Mouse (Mus musculus) intestine, embryonic 15.5 days (tissue): ENCODE measurements around the gene Ip6k3. TPM values are rescaled to one million over a fixed set of nuclear protein-coding genes. Genes with fewer than 3 reads are reported as not detected.

Experiments used
- ATAC-seq: fragments of 200-750 bp; cut with Nextera tagmentation; 2 replicates; pipeline ENCODE4 v1.8.0; 2017; ENCODE audit warnings: moderate TSS enrichment, moderate library complexity
- H3K27ac ChIP-seq: fragments of 300-500 bp; sonication (generic); 2 replicates; pipeline ENCODE4 v1.5.1; 2015; ENCODE audit warnings: mild to moderate bottlenecking, inconsistent platforms
- H3K27me3 ChIP-seq: fragments of 300-500 bp; sonication (generic); replicated peaks from 2 replicates; pipeline ENCODE4 v1.6.1; 2015; ENCODE audit warnings: inconsistent platforms
- H3K36me3 ChIP-seq: fragments of 300-500 bp; sonication (generic); 2 replicates; pipeline ENCODE4 v1.6.1; 2015; ENCODE audit warnings: inconsistent platforms
- H3K4me1 ChIP-seq: fragments of 300-500 bp; sonication (generic); replicated peaks from 2 replicates; pipeline ENCODE4 v1.6.1; 2015; ENCODE audit warnings: inconsistent platforms
- H3K4me2 ChIP-seq: fragments of 300-500 bp; sonication (generic); replicated peaks from 2 replicates; pipeline ENCODE4 v1.6.1; 2015; ENCODE audit warnings: mild to moderate bottlenecking, inconsistent platforms
- H3K4me3 ChIP-seq: fragments of 300-500 bp; sonication (generic); replicated peaks from 2 replicates; pipeline ENCODE4 v1.5.1; 2015; ENCODE audit warnings: inconsistent platforms
- H3K9ac ChIP-seq: fragments of 300-500 bp; sonication (generic); 2 replicates; pipeline ENCODE4 v1.6.1; 2015; ENCODE audit warnings: inconsistent platforms
- H3K9me3 ChIP-seq: fragments of 300-500 bp; sonication (generic); 2 replicates; pipeline ENCODE4 v1.6.1; 2016; ENCODE audit warnings: inconsistent platforms
- WGBS: fragments of 180-500 bp; shearing (Covaris S2); methylation state at CpG from one replicate; pipeline ENCODE4 v1.1.7; 2015; 5-methylcytosine and 5-hydroxymethylcytosine counted together
- polyA plus RNA-seq: library from polyadenylated mRNA; unstranded; fragments of >200 nt; fragmentation: Nextera tagmentation; extraction: Ambion mirVana; gene quantifications from 2 replicates; pipeline ENCODE4 v1.2.1, GENCODE M21; 2015

The Ip6k3 gene
- polyA plus RNA-seq, 1 experiment from 2014 or later, result 0.14 TPM

GRCm38 (mm10) chr17:27128189-27128588 is 39.4 kb downstream of the Ip6k3 start:
- H3K9ac ChIP-seq, result no peak overlapping the region
- no peak overlapping the region for H3K4me3 ChIP-seq
- H3K36me3 ChIP-seq, result peaks cover 4% of the 10 kb centered on the region; the same call in 1 of the 2 replicates
- H3K27ac ChIP-seq, result no peak overlapping the region
- H3K4me2 ChIP-seq, result no peak overlapping the region
- no peaks in the 10 kb centered on the region for H3K27me3 ChIP-seq
- 84% methylated on average over 5 of the region's 5 CpGs for WGBS
- ATAC-seq, result no peak
- H3K4me1 ChIP-seq, result peaks cover 30% of the 10 kb centered on the region
- H3K9me3 ChIP-seq, result no peaks in the 10 kb centered on the region

- no peaks in the 10 kb centered on the region for H3K9me3 ChIP-seq
- H3K36me3 ChIP-seq, result peaks cover 11% of the 10 kb centered on the region; the same call in 1 of the 2 replicates
- H3K9ac ChIP-seq, result no peak overlapping the region
- peaks cover 38% of the 10 kb centered on the region for H3K4me1 ChIP-seq
- no peak overlapping the region for H3K4me2 ChIP-seq
- no peak for ATAC-seq
- WGBS, result 69% methylated on average over 10 of the region's 10 CpGs
- no peak overlapping the region for H3K4me3 ChIP-seq
- no peaks in the 10 kb centered on the region for H3K27me3 ChIP-seq
- no peak overlapping the region for H3K27ac ChIP-seq
These were observed 40.6 kb downstream of the Ip6k3 start for GRCm38 (mm10) chr17:27126974-27127373.

- no peak for ATAC-seq
- Histone ChIP-seq H3K9ac (no peak overlapping the region), H3K4me1 (peaks cover 43% of the 10 kb centered on the region), H3K4me3 (no peak overlapping the region), H3K27ac (no peak overlapping the region), H3K9me3 (no peaks in the 10 kb centered on the region), H3K4me2 (no peak overlapping the region), H3K27me3 (no peaks in the 10 kb centered on the region), H3K36me3 (peaks cover 16% of the 10 kb centered on the region; the same call in 1 of the 2 replicates)
- 88% methylated on average over 11 of the region's 11 CpGs for WGBS
These were observed 41.9 kb downstream of the Ip6k3 start for GRCm38 (mm10) chr17:27125669-27126202.

- H3K9me3 ChIP-seq, result no peaks in the 10 kb centered on the region
- H3K4me2 ChIP-seq, result no peak overlapping the region
- no peak overlapping the region for H3K9ac ChIP-seq
- no peak overlapping the region for H3K27ac ChIP-seq
- no peaks in the 10 kb centered on the region for H3K27me3 ChIP-seq
- peaks cover 43% of the 10 kb centered on the region for H3K4me1 ChIP-seq
- WGBS, result 34% methylated on average over 12 of the region's 12 CpGs
- peaks cover 16% of the 10 kb centered on the region; the same call in 1 of the 2 replicates for H3K36me3 ChIP-seq
- no peak overlapping the region for H3K4me3 ChIP-seq
- no peak for ATAC-seq
These were observed 42.4 kb downstream of the Ip6k3 start for GRCm38 (mm10) chr17:27125185-27125584.

GRCm38 (mm10) chr17:27123813-27124375 is 43.7 kb downstream of the Ip6k3 start:
- Histone ChIP-seq H3K9me3 (no peaks in the 10 kb centered on the region), H3K27me3 (no peaks in the 10 kb centered on the region), H3K4me3 (no peak overlapping the region), H3K9ac (no peak overlapping the region), H3K4me2 (no peak overlapping the region), H3K36me3 (peaks cover 23% of the 10 kb centered on the region; the same call in 1 of the 2 replicates), H3K27ac (no peak overlapping the region), H3K4me1 (peaks cover 40% of the 10 kb centered on the region)
- 91% methylated on average over 7 of the region's 7 CpGs for WGBS
- no peak for ATAC-seq

GRCm38 (mm10) chr17:27123103-27123502 is 44.5 kb downstream of the Ip6k3 start:
- Histone ChIP-seq H3K9ac (no peak overlapping the region), H3K27me3 (no peaks in the 10 kb centered on the region), H3K27ac (no peak overlapping the region), H3K4me2 (no peak overlapping the region), H3K4me3 (no peak overlapping the region), H3K36me3 (peaks cover 22% of the 10 kb centered on the region; the same call in 1 of the 2 replicates), H3K4me1 (peaks cover 40% of the 10 kb centered on the region), H3K9me3 (no peaks in the 10 kb centered on the region)
- WGBS, result 87% methylated on average over 2 of the region's 2 CpGs
- no peak for ATAC-seq

GRCm38 (mm10) chr17:27122701-27123100 is 44.9 kb downstream of the Ip6k3 start:
- Histone ChIP-seq H3K4me1 (peaks cover 38% of the 10 kb centered on the region), H3K27ac (no peak overlapping the region), H3K36me3 (peaks cover 21% of the 10 kb centered on the region; the same call in 1 of the 2 replicates), H3K4me2 (no peak overlapping the region), H3K4me3 (no peak overlapping the region), H3K9me3 (no peaks in the 10 kb centered on the region), H3K9ac (no peak overlapping the region), H3K27me3 (no peaks in the 10 kb centered on the region)
- WGBS, result 67% methylated on average over 11 of the region's 11 CpGs
- no peak for ATAC-seq

- peaks cover 38% of the 10 kb centered on the region for H3K4me1 ChIP-seq
- WGBS, result 58% methylated on average over 7 of the region's 7 CpGs
- no peak overlapping the region for H3K4me3 ChIP-seq
- H3K36me3 ChIP-seq, result peaks cover 31% of the 10 kb centered on the region; the same call in 1 of the 2 replicates
- peak; percentile 85 for ATAC-seq
- H3K4me2 ChIP-seq, result no peak overlapping the region
- 0 out of 2 replicates have a peak overlapping the region, but pooled peaks have one; percentile 32 for H3K27ac ChIP-seq
- no peaks in the 10 kb centered on the region for H3K27me3 ChIP-seq
- no peak overlapping the region for H3K9ac ChIP-seq
- no peaks in the 10 kb centered on the region for H3K9me3 ChIP-seq
These were observed 45.8 kb downstream of the Ip6k3 start for GRCm38 (mm10) chr17:27121781-27122180.

- no peak overlapping the region for H3K4me3 ChIP-seq
- H3K4me2 ChIP-seq, result 0 out of 2 replicates have a peak overlapping the region, but pooled peaks have one; percentile 4
- H3K36me3 ChIP-seq, result peaks cover 31% of the 10 kb centered on the region; the same call in 1 of the 2 replicates
- 49% methylated on average over 14 of the region's 14 CpGs for WGBS
- 0 out of 2 replicates have a peak overlapping the region, but pooled peaks have one; percentile 27 for H3K27ac ChIP-seq
- H3K9me3 ChIP-seq, result no peaks in the 10 kb centered on the region
- ATAC-seq, result peak; percentile 8; the same call in 1 of the 2 replicates
- H3K4me1 ChIP-seq, result peaks cover 38% of the 10 kb centered on the region
- no peak overlapping the region for H3K9ac ChIP-seq
- H3K27me3 ChIP-seq, result no peaks in the 10 kb centered on the region
These were observed 46.3 kb downstream of the Ip6k3 start for GRCm38 (mm10) chr17:27121266-27121665.

- Histone ChIP-seq H3K9ac (no peak overlapping the region), H3K4me2 (0 out of 2 replicates have a peak overlapping the region, but pooled peaks have one; percentile 4), H3K4me3 (no peak overlapping the region), H3K9me3 (no peaks in the 10 kb centered on the region), H3K27ac (0 out of 2 replicates have a peak overlapping the region, but pooled peaks have one; percentile 13), H3K4me1 (peaks cover 38% of the 10 kb centered on the region), H3K36me3 (peaks cover 31% of the 10 kb centered on the region; the same call in 1 of the 2 replicates), H3K27me3 (no peaks in the 10 kb centered on the region)
- no peak for ATAC-seq
- 16% methylated on average over 18 of the region's 18 CpGs for WGBS
These were observed 47.0 kb downstream of the Ip6k3 start for GRCm38 (mm10) chr17:27120561-27121024.

GRCm38 (mm10) chr17:27119954-27120353 is 47.6 kb downstream of the Ip6k3 start:
- Histone ChIP-seq H3K9ac (no peak overlapping the region), H3K9me3 (no peaks in the 10 kb centered on the region), H3K36me3 (peaks cover 31% of the 10 kb centered on the region; the same call in 1 of the 2 replicates), H3K27ac (0 out of 2 replicates have a peak overlapping the region, but pooled peaks have one; percentile 13), H3K4me1 (peaks cover 38% of the 10 kb centered on the region), H3K4me3 (no peak overlapping the region), H3K4me2 (no peak overlapping the region), H3K27me3 (no peaks in the 10 kb centered on the region)
- 61% methylated on average over 8 of the region's 8 CpGs for WGBS
- no peak for ATAC-seq

- H3K27me3 ChIP-seq, result no peaks in the 10 kb centered on the region
- H3K27ac ChIP-seq, result no peak overlapping the region
- ATAC-seq, result no peak
- no peak overlapping the region for H3K4me2 ChIP-seq
- H3K9me3 ChIP-seq, result no peaks in the 10 kb centered on the region
- H3K4me3 ChIP-seq, result no peak overlapping the region
- 83% methylated on average over 4 of the region's 4 CpGs for WGBS
- H3K4me1 ChIP-seq, result peaks cover 38% of the 10 kb centered on the region
- H3K9ac ChIP-seq, result no peak overlapping the region
- H3K36me3 ChIP-seq, result peaks cover 31% of the 10 kb centered on the region; the same call in 1 of the 2 replicates
These were observed 48.1 kb downstream of the Ip6k3 start for GRCm38 (mm10) chr17:27119540-27119895.
